Mouse (Mus musculus): ENCODE results near the gene Rassf2. TPM values are rescaled to one million over a fixed set of nuclear protein-coding genes. Genes with fewer than 3 reads are reported as not detected.

The Rassf2 gene
- polyA plus RNA-seq, 1 experiment from 2014 or later = 1.6 TPM

DNA sequence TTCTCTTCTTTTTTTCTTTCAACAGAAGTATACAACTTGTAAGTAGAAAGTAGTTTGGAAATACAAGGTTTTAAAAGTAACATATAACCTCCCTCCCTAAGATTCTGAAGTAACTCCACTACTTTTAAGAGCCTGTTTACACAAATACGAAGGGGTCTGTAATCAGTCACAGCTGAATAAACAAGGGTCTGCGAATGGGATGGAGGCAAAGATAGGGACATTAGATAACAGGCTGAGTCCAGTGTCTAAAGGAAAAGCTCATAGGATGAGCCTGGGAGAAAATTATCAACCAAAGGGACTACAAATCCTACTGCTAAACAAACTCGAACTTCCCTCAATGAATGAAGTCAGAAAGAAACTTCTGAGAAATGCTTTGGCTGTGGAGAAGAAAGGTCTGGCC lies 19.9 kb upstream of the Rassf2 start:
- H3K36me3 ChIP-seq = no peaks in the 10 kb centered on the region
- WGBS (ENCODE audit: insufficient replicate concordance) = 27% methylated on average over 3 of the region's 3 CpGs
- H3K4me3 ChIP-seq (replicated peaks) = no peak overlapping the region
- H3K9me3 ChIP-seq (replicated peaks) = no peaks in the 10 kb centered on the region
- H3K9ac ChIP-seq = no peak overlapping the region
- ATAC-seq (ENCODE audit: low read depth) (no peak), DNase-seq (no peak)
- H3K4me1 ChIP-seq (replicated peaks) = peaks cover 31% of the 10 kb centered on the region
- no peak overlapping the region for H3K4me2 ChIP-seq
- no peaks in the 10 kb centered on the region for H3K27me3 ChIP-seq
- H3K27ac ChIP-seq = no peak overlapping the region

DNA sequence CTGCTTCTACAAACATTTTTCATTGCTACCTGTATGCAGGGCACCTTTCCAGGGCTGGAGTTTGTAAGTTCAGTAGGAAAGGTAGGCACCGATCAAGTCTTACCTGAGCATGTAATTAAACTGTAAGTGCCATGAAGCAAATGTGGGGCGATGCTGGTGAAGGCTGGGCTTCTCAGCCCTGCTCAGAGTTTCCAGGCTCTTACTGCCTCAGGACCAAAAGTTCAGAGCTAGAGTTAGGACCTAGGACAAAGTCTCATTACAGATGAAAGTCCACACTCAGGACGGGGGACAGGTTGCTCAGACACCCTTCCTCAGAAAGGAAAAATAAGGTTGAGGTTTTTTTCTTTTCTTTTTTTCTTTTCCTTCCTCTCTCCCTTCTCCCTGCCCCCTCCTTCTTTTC lies 19.4 kb upstream of the Rassf2 start:
- ATAC-seq (ENCODE audit: low read depth) = no peak
- no peak for DNase-seq
- no peak overlapping the region for H3K4me2 ChIP-seq
- no peak overlapping the region for H3K27ac ChIP-seq
- H3K36me3 ChIP-seq = no peaks in the 10 kb centered on the region
- no peak overlapping the region for H3K4me3 ChIP-seq (replicated peaks)
- H3K27me3 ChIP-seq = no peaks in the 10 kb centered on the region
- H3K4me1 ChIP-seq (replicated peaks) = peaks cover 30% of the 10 kb centered on the region
- no peaks in the 10 kb centered on the region for H3K9me3 ChIP-seq (replicated peaks)
- WGBS (ENCODE audit: insufficient replicate concordance) = 60% methylated on average over 3 of the region's 3 CpGs
- no peak overlapping the region for H3K9ac ChIP-seq

DNA sequence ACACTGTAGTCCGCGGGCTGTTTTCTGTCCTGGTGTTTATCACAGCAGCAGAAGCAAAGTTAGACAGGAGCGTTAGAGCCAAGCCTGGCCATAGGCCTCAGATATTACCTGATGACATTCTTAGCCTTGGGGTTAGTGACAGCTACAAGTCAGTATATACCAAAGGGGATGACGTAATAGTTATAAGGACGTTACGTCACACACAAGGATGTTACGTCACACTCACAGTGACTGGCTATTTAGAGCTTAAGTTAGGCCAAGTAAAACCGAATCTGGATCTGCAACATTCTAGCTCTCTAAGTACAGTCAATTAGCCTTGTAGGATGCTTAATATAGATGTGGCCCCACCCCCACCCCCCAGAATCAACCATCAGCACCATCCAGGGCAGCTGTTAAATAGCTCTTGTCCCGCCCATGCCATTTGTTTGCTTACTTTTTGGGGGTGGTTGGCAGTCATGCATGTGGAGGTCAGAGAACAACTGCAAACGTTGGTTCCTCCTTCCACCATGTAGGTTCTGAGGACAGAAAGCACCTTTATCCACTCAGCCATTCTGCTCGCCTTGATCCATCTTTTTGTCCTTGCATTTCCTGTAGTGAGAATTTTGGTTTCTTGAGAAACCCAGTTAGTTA lies 18.2 kb upstream of the Rassf2 start:
- 65% methylated on average over 11 of the region's 11 CpGs for WGBS (ENCODE audit: insufficient replicate concordance)
- Histone ChIP-seq H3K9me3 (replicated peaks) (no peaks in the 10 kb centered on the region), H3K27ac (no peak overlapping the region), H3K4me1 (replicated peaks) (peaks cover 28% of the 10 kb centered on the region), H3K4me3 (replicated peaks) (no peak overlapping the region), H3K27me3 (no peaks in the 10 kb centered on the region), H3K4me2 (no peak overlapping the region), H3K36me3 (no peaks in the 10 kb centered on the region), H3K9ac (no peak overlapping the region)
- DNase-seq (no peak), ATAC-seq (ENCODE audit: low read depth) (no peak)

DNA sequence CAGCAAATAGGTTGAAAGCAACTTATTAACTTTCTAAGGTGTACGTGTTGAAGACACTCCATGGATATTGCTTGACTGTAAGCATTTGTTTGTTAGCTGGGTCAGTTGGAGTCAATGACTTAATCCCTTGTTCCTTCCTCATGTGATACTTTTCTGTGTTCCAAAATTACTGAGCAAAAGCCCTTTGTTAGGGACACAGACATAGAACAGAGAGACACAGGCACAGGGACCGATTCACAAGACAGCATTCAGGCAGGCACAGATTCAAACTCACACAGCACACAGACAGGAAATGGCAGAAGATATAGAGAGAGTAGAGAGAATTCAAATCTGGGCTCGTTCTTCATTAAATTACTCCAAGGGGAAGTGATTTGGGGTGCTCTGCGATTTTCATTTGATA lies 17.3 kb upstream of the Rassf2 start:
- Histone ChIP-seq H3K9me3 (replicated peaks) (no peaks in the 10 kb centered on the region), H3K9ac (no peak overlapping the region), H3K27me3 (no peaks in the 10 kb centered on the region), H3K27ac (no peak overlapping the region), H3K36me3 (no peaks in the 10 kb centered on the region), H3K4me3 (replicated peaks) (no peak overlapping the region), H3K4me1 (replicated peaks) (peaks cover 28% of the 10 kb centered on the region), H3K4me2 (no peak overlapping the region)
- WGBS (ENCODE audit: insufficient replicate concordance) = 50% methylated on average over 4 of the region's 4 CpGs
- no peak for ATAC-seq (ENCODE audit: low read depth)
- DNase-seq = no peak

DNA sequence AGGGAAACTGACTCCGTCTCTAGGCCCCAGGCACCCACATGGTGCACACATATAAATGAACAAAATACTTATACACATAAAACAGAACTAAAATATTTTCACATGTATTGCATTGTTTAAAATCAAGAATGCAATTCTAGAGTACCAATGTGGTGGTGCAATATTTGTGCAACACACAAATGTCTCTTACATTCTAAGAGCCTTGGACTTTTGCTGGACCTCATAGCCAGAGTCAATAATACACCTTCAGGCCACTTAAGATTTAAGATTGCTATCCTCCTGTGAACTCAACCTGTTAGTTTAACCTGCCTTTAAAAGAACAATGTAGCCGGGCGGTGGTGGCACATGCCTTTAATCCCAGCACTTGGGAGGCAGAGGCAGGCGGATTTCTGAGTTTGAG lies 16.6 kb upstream of the Rassf2 start:
- H3K36me3 ChIP-seq = no peaks in the 10 kb centered on the region
- H3K27ac ChIP-seq = no peak overlapping the region
- H3K9me3 ChIP-seq (replicated peaks) = no peaks in the 10 kb centered on the region
- no peak overlapping the region for H3K4me2 ChIP-seq
- DNase-seq = no peak
- H3K4me3 ChIP-seq (replicated peaks) = no peak overlapping the region
- no peaks in the 10 kb centered on the region for H3K27me3 ChIP-seq
- H3K4me1 ChIP-seq (replicated peaks) = peaks cover 21% of the 10 kb centered on the region
- 79% methylated on average over 4 of the region's 4 CpGs for WGBS (ENCODE audit: insufficient replicate concordance)
- no peak overlapping the region for H3K9ac ChIP-seq
- ATAC-seq (ENCODE audit: low read depth) = no peak

DNA sequence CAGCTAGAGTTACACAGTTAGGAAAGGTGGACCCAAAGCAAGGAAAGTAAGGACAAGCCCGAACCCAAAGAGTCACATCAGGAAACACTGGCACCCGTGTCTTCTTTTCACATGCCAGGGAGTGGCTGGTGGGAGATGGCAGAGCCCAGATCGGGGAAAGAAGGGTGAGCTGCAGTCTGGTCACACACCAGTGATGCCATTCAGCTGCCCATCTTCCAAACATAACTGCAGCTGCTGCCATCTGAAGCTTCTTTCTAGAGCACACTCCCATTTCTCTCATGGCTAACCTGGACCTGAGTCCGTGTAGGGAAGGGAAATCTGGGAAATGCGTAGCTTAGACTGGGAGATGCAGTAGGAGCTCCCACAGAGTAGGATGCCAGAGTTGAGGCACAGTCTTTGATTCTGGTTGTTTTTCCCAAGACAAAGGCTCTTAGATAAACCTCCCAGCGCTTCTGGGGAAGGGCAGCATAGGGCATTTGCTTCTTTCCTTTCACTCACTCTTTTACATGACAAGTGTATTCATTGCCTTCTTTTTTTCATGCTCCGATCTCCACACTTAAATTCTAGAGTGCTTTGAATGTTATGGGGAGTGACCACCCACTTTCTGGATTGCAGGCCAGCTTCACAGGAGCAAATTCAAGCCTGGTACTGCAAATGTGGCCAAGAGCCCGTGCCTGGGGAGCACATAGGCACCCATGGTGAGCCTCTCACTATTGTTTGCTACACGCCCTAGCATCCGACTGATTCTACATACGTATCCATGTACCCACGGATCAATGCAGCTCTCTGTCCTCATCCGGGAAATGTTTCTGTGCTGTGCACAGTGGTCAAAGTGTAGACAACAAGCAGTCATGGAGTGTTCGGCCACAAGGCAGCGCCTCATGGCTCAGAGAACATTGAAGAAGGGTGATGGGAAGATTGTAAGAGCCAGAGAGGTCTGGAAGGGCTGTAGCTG lies 14.5 kb upstream of the Rassf2 start:
- ATAC-seq (ENCODE audit: low read depth) = no peak
- no peak for DNase-seq
- Histone ChIP-seq H3K9ac (no peak overlapping the region), H3K27me3 (no peaks in the 10 kb centered on the region), H3K4me3 (replicated peaks) (no peak overlapping the region), H3K4me1 (replicated peaks) (peaks cover 22% of the 10 kb centered on the region), H3K27ac (no peak overlapping the region), H3K9me3 (replicated peaks) (no peaks in the 10 kb centered on the region), H3K36me3 (no peaks in the 10 kb centered on the region), H3K4me2 (no peak overlapping the region)
- WGBS (ENCODE audit: insufficient replicate concordance) = 66% methylated on average over 15 of the region's 15 CpGs

DNA sequence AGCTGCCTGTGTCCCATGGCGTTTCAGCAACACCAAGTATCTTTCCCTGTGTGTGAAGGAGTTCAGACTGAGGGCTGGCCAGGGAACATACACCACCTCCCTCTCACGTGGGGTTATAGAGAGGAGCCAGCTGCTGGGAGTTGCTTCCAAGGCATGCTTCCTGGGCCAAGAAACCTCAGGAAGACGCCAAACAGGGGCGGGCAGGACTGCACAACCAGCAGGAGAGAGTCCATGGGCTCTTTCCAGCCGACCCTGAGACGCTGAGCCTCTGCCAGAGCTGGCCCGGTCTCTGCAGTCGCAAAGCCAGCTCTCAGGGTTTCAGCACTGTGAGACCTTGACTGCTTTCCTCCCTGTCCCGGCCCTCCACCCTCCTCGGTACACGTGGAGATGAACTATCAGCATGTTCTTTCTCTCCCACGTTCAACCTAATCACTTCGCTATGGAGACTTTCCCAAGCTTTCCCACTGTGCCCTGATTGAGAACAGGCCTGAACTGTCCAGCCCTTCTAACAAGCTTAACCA lies 13.1 kb upstream of the Rassf2 start:
- ATAC-seq (ENCODE audit: low read depth) = no peak
- Histone ChIP-seq H3K9me3 (replicated peaks) (no peaks in the 10 kb centered on the region), H3K4me2 (no peak overlapping the region), H3K27me3 (no peaks in the 10 kb centered on the region), H3K9ac (no peak overlapping the region), H3K36me3 (no peaks in the 10 kb centered on the region), H3K4me3 (replicated peaks) (no peak overlapping the region), H3K27ac (no peak overlapping the region), H3K4me1 (replicated peaks) (peaks cover 12% of the 10 kb centered on the region)
- 57% methylated on average over 13 of the region's 13 CpGs for WGBS (ENCODE audit: insufficient replicate concordance)
- DNase-seq = no peak

DNA sequence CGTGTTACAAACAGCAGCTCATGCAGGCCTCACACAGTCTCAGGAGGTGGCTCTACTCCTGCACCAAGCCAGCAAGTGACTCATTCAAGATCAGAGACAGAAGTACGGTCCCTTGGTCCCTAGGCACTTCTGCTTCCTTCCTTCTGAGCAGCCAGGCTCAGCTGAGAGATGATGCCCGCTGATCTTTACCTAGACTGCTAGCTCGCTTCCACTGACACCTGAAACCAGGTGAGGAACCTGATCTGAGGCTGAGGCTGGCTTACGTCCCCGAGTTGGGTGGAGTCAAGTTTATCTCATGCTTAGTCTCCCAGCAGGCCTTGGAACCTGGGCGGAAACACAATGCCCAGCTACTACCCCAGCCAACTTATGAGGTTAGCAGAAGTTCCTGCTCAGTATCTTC lies 9.8 kb upstream of the Rassf2 start:
- peak; percentile 29; the same call in 1 of the 2 replicates for ATAC-seq (ENCODE audit: low read depth)
- 29% methylated on average over 7 of the region's 7 CpGs for WGBS (ENCODE audit: insufficient replicate concordance)
- Histone ChIP-seq H3K4me1 (replicated peaks) (peaks cover 25% of the 10 kb centered on the region), H3K4me2 (no peak overlapping the region), H3K27ac (no peak overlapping the region), H3K9ac (no peak overlapping the region), H3K36me3 (no peaks in the 10 kb centered on the region), H3K4me3 (replicated peaks) (no peak overlapping the region), H3K27me3 (no peaks in the 10 kb centered on the region), H3K9me3 (replicated peaks) (no peaks in the 10 kb centered on the region)
- DNase-seq = no peak

DNA sequence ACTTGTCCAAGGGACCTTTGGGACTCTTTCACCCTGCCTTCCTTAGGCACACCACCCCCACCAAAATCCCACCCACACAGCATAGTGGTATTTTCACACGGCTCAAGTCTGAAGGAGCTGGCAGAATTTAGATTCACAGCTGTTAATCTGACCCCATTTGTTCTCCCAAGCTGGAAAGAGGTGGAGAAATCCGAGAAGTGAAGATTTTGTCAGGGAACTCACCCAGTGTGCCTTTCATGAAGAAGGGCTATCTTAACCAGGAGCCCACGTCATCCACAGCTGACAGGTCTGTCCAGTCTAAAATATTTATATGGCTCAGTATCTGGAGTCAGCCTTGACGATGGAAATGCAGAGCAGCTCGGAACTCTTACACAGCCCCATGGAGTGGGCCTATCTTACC lies 6.3 kb upstream of the Rassf2 start:
- H3K4me1 ChIP-seq (replicated peaks) = peaks cover 41% of the 10 kb centered on the region
- WGBS (ENCODE audit: insufficient replicate concordance) = 72% methylated on average over 5 of the region's 5 CpGs
- no peaks in the 10 kb centered on the region for H3K9me3 ChIP-seq (replicated peaks)
- no peak for DNase-seq
- no peak overlapping the region for H3K4me3 ChIP-seq (replicated peaks)
- H3K36me3 ChIP-seq = no peaks in the 10 kb centered on the region
- ATAC-seq (ENCODE audit: low read depth) = no peak
- H3K4me2 ChIP-seq = no peak overlapping the region
- no peak overlapping the region for H3K27ac ChIP-seq
- H3K9ac ChIP-seq = no peak overlapping the region
- H3K27me3 ChIP-seq = peaks cover 1% of the 10 kb centered on the region

DNA sequence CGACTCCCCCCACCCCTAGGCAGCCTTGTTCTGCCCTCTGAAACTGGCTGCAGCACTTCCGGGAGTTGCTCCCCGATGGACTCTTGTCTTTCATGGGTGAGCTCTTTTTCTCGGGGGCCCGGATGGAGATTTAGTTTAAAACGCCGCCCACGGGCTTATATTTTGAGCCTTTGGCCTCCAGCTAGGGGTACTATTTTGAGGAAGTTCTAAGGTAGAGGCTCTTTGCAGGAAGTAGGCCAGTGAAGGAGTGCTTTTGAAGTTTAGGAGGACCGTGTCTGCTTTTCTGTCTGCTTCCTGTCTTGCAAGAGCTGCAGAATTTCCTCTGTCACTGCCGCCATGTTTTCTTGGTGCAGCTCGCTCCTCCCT lies 5.4 kb upstream of the Rassf2 start:
- no peaks in the 10 kb centered on the region for H3K9me3 ChIP-seq (replicated peaks)
- no peak overlapping the region for H3K4me3 ChIP-seq (replicated peaks)
- H3K36me3 ChIP-seq = no peaks in the 10 kb centered on the region
- no peak overlapping the region for H3K9ac ChIP-seq
- peaks cover 45% of the 10 kb centered on the region for H3K4me1 ChIP-seq (replicated peaks)
- no peak for DNase-seq
- 34% methylated on average over 11 of the region's 11 CpGs for WGBS (ENCODE audit: insufficient replicate concordance)
- H3K27ac ChIP-seq = 0 out of 2 replicates have a peak overlapping the region, but pooled peaks have one; percentile 47
- no peak for ATAC-seq (ENCODE audit: low read depth)
- peak overlapping the region; percentile 10; the same call in 1 of the 2 replicates for H3K4me2 ChIP-seq
- H3K27me3 ChIP-seq = peaks cover 10% of the 10 kb centered on the region

DNA sequence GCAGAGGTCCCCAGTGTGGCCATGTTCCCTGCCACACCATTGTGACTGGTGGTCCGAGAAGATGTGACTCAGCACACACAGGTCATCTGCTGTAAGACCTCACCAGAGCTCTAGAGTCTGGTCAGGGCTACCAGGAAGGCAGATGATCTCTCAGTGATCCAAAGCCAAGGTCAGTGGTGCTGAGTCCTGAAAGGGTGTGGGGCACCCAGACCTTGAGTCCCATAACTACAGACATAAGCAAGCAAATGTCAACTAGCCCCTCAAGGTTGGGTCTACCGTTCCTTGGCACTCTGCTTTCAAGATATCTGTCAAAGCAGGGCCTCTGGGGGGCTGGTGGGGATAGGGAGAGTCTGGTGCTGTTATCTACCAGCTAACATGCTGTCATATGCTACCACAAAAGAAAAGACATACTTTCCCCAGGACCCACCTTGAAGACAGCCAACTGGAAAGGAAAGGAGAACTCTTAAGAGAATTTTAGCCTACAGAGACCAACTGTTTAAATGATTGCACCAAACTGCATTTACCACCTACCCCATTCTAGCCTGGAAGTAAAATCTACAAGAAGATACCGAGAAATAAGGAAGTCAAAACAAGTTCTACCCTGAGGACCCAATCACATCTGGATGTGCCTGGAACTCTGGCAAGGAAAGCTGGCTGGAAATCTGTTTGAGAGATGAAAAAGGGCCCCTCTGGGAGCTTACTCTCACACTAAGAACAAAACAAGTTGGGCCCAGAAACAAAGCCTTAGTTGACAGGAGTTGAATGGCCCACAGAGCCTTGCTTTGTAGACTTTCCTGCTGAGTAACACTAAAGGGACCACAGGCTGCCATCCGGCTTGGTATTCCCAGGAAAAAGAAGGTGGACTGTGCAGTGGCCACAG lies 4.8 kb upstream of the Rassf2 start:
- Histone ChIP-seq H3K4me2 (peak overlapping the region; percentile 10; the same call in 1 of the 2 replicates), H3K4me3 (replicated peaks) (no peak overlapping the region), H3K9ac (0 out of 2 replicates have a peak overlapping the region, but pooled peaks have one; percentile 24), H3K4me1 (replicated peaks) (peaks cover 45% of the 10 kb centered on the region), H3K36me3 (no peaks in the 10 kb centered on the region), H3K9me3 (replicated peaks) (no peaks in the 10 kb centered on the region), H3K27me3 (peaks cover 16% of the 10 kb centered on the region), H3K27ac (peak overlapping the region; percentile 47)
- DNase-seq (no peak), ATAC-seq (ENCODE audit: low read depth) (peak; percentile 83)
- 32% methylated on average over 4 of the region's 4 CpGs for WGBS (ENCODE audit: insufficient replicate concordance)

Measured in liver, embryonic 13.5 days (tissue).